Mouse (Mus musculus): Measurements from ENCODE around the gene Orm3.

Gene Orm3

GRCm38 (mm10) chr4:63403040-63403959 is 47.3 kb downstream of the Orm3 start, which contains the start of gene Akna:
Gene Akna (minus strand): TSS chr4:63403354.
- no peak for DNase-seq

DNA sequence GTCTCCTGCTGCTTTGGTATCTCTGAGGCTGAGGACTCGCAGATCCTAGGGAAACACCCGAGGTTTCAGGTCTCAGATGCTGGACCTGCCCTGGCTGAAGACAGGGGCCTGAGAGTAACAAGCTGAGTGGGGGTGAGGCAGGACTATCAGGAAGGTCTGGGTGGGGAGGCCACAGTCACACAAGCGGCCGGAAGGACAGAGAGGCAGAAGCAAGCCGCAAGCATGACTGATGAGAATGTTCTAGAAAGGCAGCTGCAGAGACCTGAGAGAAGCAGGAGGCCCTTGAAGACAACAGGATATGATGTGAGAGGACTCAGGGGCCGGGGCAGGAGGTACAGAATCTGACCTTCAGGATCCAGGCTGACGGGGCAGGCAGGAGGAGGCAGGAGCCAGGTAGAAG is 48.2 kb downstream of the Orm3 start:
- no peak for DNase-seq

DNA sequence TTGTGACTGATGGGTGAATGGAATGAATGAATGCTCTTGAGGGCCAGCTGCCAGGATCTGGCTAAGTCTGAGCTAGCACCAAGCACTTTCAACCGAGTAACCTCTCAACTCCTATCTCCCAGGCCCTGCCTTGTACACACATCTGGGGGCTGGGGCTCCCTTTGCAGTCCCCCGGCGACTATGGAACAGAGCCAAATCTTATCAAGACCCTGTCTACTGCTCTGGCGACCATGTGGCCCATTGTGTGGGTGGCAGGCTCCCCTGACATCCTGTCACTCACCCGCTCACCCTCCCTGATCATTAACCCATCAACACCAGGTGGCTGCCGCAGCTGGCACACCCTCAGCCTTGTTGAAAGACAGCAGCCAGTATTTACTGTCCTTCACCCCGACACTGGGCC is 49.1 kb downstream of the Orm3 start:
- no peak for DNase-seq

- no peak for DNase-seq
Observed at GRCm38 (mm10) chr4:63405683-63406082, 49.7 kb downstream of the Orm3 start.

GRCm38 (mm10) chr4:63408247-63408646 is 52.3 kb downstream of the Orm3 start:
- no peak for DNase-seq

DNA sequence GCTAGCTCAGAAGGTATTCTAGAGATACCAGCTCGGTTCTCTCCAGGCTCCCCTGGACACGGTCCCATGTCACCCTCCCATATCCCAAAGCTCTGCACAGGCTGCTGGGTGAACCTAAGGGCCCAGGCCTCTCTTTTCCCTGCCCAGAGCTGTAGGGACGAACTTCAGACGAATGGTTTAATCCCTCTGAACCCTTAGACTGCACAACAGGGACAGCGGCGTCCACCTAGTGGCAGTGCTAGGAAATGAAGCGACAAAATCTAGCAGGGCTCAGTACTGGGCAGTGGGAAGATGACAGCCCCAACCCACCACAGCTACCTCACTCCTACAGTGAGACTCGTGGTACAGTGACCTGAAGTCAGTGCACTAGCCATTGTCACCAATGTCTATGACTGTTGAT is 52.7 kb downstream of the Orm3 start:
- DNase-seq: no peak

Measured in cerebellum, adult 9-11 months (tissue).